Mouse (Mus musculus) stomach, embryonic 16.5 days (tissue): ENCODE measurements around the gene Pou2f3. TPM values are rescaled to one million over a fixed set of nuclear protein-coding genes. Genes with fewer than 3 reads are reported as not detected.

Experiments
- ATAC-seq: fragments of 200-750 bp; cut with Nextera tagmentation; 2 replicates; pipeline ENCODE4 v1.8.0; 2017; ENCODE audit warnings: moderate number of reproducible peaks, moderate TSS enrichment; ENCODE audit not compliant: insufficient read depth, low FRiP score
- H3K27ac ChIP-seq: fragments of 300-500 bp; sonication (generic); 2 replicates; pipeline ENCODE4 v1.5.1; 2014; ENCODE audit warnings: low read length
- H3K27me3 ChIP-seq: fragments of 300-500 bp; sonication (generic); 2 replicates; pipeline ENCODE4 v1.6.1; 2014; ENCODE audit warnings: low read length, control low read depth, mixed read lengths; ENCODE audit not compliant: control insufficient read depth, insufficient read depth
- H3K36me3 ChIP-seq: fragments of 300-500 bp; sonication (generic); 2 replicates; pipeline ENCODE4 v1.6.1; 2014; ENCODE audit warnings: low read length; ENCODE audit not compliant: control insufficient read depth, insufficient read depth
- H3K4me1 ChIP-seq: fragments of 300-500 bp; sonication (generic); 2 replicates; pipeline ENCODE4 v1.6.1; 2014; ENCODE audit warnings: low read length, control low read depth, mixed read lengths; ENCODE audit not compliant: control insufficient read depth, insufficient read depth
- H3K4me2 ChIP-seq: fragments of 300-500 bp; sonication (generic); 2 replicates; pipeline ENCODE4 v1.6.1; 2014; ENCODE audit warnings: low read depth, low read length, mixed read lengths
- H3K4me3 ChIP-seq: fragments of 300-500 bp; sonication (generic); replicated peaks from 2 replicates; pipeline ENCODE4 v1.5.1; 2014; ENCODE audit warnings: mild to moderate bottlenecking, low read length
- H3K9ac ChIP-seq: fragments of 300-500 bp; sonication (generic); 2 replicates; pipeline ENCODE4 v1.6.1; 2014; ENCODE audit warnings: low read length
- H3K9me3 ChIP-seq: fragments of 300-500 bp; sonication (generic); replicated peaks from 2 replicates; pipeline ENCODE4 v1.6.1; 2016; ENCODE audit warnings: low read length, control low read depth; ENCODE audit not compliant: control insufficient read depth
- WGBS: fragments of 180-500 bp; shearing (Covaris S2); extraction: QIAGEN DNeasy Blood & Tissue Kit; methylation state at CpG from one replicate; pipeline ENCODE4 v1.1.7; 2014; 5-methylcytosine and 5-hydroxymethylcytosine counted together
- polyA plus RNA-seq: library from polyadenylated mRNA; unstranded; fragments of >200 nt; fragmentation: Nextera tagmentation; extraction: Ambion mirVana; gene quantifications from 2 replicates; pipeline ENCODE4 v1.2.1, GENCODE M21; 2015

The Pou2f3 gene
- 0.97 and 0.98 TPM in 2 replicates for polyA plus RNA-seq

DNA sequence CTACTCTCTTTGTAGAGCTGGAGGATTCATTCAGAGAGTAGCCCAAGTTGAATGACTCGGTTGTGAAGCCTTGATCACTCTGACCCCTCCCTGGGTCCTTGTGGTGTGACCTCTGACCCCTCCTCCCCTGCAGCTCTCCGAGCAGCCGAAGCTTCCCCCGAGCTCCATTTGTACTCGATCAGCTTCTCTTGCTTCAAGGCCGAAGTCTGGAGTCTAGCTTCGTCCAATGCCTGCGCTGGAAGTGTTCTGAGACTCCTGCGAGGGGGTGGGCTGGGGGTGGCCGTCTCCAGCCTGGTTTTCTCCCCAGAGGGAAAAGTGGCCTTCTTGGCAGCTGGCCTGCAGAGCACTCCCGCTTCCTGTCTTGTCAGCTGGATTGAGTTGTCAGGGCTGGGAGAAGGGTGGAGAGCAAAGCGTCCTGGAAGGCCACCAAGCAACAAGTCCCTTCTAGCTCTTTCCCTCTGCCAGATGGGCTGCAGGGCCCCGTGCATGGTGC is at the start of gene Pou2f3:
Gene Pou2f3, minus strand, starts transcription at position 180 of the 493 bp plus-strand sequence.
- 11% methylated on average over 13 of the region's 13 CpGs for WGBS
- Histone ChIP-seq H3K36me3 (no peaks in the 10 kb centered on the region), H3K27me3 (peaks cover 8% of the 10 kb centered on the region), H3K9ac (peak within 1 kb of the TSS; percentile 51; the same call in 1 of the 2 replicates), H3K4me2 (peak within 1 kb of the TSS; percentile 36), H3K4me3 (no peak within 1 kb of the TSS; the same call in 1 of the 2 replicates), H3K9me3 (no peaks in the 10 kb centered on the region), H3K27ac (peak within 1 kb of the TSS; percentile 80), H3K4me1 (peaks cover 21% of the 10 kb centered on the region)
- peak; percentile 82 for ATAC-seq

DNA sequence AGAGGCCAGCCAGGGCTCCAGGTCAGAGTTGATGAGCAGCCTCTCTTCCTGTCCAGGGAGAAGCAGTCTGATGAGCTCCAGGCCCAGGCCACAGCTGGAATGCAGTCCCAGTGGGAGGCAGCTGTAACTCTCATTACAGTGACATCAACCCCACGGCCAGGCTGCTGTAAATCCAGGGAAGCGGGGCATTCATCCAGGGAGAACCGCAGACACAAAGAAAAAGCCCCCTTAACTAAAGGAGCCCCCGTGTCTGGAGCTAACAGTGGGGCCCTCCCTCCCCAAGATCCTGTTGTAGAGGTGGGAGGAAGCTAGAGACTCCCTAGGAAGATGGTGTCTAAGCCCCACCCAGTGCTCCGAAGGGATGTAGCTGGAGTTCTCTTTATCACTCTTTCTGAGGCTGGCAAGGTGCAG is 43.1 kb upstream of the Pou2f3 start:
- 33% methylated on average over 5 of the region's 5 CpGs for WGBS
- no peaks in the 10 kb centered on the region for H3K36me3 ChIP-seq
- H3K4me2 ChIP-seq = 0 out of 2 replicates have a peak overlapping the region, but pooled peaks have one; percentile 5
- no peaks in the 10 kb centered on the region for H3K9me3 ChIP-seq
- 0 out of 2 replicates have a peak overlapping the region, but pooled peaks have one; percentile 29 for H3K9ac ChIP-seq
- peaks cover 10% of the 10 kb centered on the region; the same call in 1 of the 2 replicates for H3K4me1 ChIP-seq
- peak; percentile 76 for ATAC-seq
- peak overlapping the region; percentile 86 for H3K27ac ChIP-seq
- H3K4me3 ChIP-seq = no peak overlapping the region
- H3K27me3 ChIP-seq = no peaks in the 10 kb centered on the region

DNA sequence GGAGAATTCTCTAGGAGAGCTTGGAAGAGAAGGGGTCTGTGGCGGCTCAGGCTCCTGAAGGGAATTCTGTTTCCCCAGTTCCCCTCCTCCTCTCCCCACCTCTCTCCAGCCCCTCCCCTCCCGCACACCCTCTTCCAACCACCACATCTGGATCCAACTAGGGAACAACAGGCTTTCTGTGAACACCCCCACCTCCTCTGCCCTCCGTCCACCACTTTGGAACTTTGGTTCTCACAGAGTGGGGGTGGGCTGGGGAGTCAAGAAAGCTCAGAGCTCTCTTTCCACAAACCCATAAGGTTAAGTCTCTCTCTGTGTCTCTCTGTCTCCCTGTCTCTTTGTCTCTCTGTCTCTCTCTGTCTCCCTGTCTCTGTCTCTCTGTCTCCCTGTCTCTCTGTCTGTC is 42.6 kb upstream of the Pou2f3 start:
- Histone ChIP-seq H3K9ac (0 out of 2 replicates have a peak overlapping the region, but pooled peaks have one; percentile 29), H3K4me1 (peaks cover 10% of the 10 kb centered on the region; the same call in 1 of the 2 replicates), H3K27ac (peak overlapping the region; percentile 86), H3K27me3 (no peaks in the 10 kb centered on the region), H3K4me3 (no peak overlapping the region), H3K9me3 (no peaks in the 10 kb centered on the region), H3K36me3 (no peaks in the 10 kb centered on the region), H3K4me2 (0 out of 2 replicates have a peak overlapping the region, but pooled peaks have one; percentile 5)
- ATAC-seq = peak; percentile 59; the same call in 1 of the 2 replicates
- WGBS = 34% methylated on average over 3 of the region's 3 CpGs

DNA sequence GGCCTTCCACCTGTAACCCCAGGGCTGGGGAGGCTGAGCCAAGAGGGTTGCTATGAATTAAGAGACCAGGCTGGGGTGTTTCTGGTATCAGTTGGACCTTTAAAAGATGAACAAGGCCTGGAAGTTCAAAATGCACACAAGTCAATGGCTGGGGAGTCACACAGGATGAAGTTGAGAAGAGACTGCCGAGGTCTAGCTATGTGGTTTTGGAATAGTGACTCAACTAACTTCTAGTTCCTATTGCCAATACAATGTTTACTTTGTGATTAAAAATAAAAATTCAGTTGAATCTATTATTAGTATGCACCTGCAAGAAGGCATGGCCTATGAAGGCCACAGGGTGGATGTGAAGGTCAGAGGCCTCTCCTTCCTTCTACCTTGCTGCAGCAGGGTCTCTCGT is 41.6 kb upstream of the Pou2f3 start:
- H3K27ac ChIP-seq = no peak overlapping the region

DNA sequence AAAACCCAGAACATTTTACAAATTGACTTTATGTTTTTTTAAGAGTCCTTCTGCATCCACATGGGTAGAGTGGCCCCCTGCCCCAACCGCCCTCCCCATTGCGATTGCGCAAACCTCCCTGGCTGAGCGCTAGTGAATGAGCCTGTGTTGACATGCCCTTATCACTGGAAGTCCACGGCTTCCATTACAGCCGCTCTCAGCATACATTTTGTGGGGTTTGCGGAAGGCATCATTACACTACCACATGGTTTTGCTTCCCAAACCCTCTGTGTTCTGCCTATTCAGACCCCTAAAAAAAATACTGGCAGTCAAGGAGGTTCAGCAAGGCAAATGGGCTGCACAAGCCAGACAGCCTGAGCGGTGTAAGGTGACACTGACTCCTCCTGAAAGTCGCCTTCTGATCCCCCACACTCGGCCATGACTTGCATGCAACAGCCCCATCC is 36.6 kb upstream of the Pou2f3 start:
- Histone ChIP-seq H3K4me2 (peak overlapping the region; percentile 23), H3K4me1 (peaks cover 7% of the 10 kb centered on the region), H3K4me3 (no peak overlapping the region), H3K27ac (no peak overlapping the region), H3K27me3 (no peaks in the 10 kb centered on the region), H3K36me3 (no peaks in the 10 kb centered on the region), H3K9me3 (no peaks in the 10 kb centered on the region), H3K9ac (peak overlapping the region; percentile 34; the same call in 1 of the 2 replicates)
- 25% methylated on average over 10 of the region's 10 CpGs for WGBS
- no peak for ATAC-seq

More for the DNA sequence above, 41.6 kb upstream of the Pou2f3 start:
- 79% methylated on average over 2 of the region's 2 CpGs for WGBS
- ATAC-seq = no peak
- no peak overlapping the region for H3K4me2 ChIP-seq
- no peaks in the 10 kb centered on the region for H3K9me3 ChIP-seq
- peaks cover 13% of the 10 kb centered on the region for H3K4me1 ChIP-seq
- no peaks in the 10 kb centered on the region for H3K36me3 ChIP-seq
- no peaks in the 10 kb centered on the region for H3K27me3 ChIP-seq
- H3K9ac ChIP-seq = no peak overlapping the region
- H3K4me3 ChIP-seq = no peak overlapping the region

DNA sequence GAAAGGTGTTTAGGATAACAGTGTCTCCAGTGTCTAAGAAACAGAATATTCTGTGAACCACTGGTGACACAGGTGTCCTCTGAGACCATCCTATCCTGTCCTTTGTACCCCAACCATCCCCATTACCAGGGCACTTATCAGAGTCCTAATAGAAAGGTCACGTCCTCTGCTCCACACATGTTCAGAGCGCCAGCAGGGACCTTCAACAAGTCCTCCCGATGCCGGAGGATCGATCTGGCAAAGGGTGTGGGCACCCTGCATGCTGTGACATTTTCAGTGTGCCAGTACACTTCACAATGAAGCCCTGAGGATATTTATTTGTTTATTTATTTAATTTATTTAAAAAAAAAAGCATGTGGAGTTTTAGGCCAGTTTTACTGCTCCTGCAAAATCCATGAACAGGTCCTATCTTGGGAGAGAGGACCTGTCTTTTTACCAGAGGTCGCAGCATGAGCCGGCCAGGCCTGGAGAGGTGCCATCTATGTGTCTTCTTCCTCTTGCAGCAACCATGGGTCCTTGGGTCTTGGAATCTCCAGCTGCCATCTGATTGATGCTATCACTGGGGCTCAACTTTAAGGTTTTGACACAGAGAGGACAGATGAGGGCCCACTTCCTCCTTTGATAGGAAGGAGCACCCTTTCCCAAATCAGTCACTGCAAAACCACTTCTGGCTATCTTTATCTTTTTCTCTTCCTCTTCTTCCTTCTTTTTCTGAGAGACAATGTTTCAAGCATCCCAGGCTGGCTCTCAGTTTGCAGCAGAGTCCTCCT is 35.8 kb upstream of the Pou2f3 start:
- H3K27me3 ChIP-seq = no peaks in the 10 kb centered on the region
- H3K4me3 ChIP-seq = no peak overlapping the region
- 76% methylated on average over 7 of the region's 7 CpGs for WGBS

DNA sequence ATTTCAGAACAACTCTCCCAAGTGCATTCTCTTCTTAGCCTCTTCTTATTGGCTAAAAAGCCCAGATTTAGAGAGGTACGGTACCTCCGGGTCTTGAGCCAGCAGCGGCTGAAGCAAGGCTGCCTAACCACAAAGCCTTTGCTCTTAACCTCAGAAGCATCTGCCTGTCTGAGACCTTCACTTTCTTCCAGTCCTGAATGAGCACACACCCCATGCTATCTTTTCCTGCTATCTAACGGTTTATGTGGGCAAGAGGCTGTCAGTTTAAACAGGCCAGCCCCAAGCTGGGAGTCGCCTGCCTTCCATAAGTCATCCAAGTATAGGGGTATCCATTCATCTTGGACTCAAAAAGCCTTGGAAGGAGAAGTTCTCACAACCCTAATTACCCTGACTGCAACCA is 32.3 kb upstream of the Pou2f3 start:
- 61% methylated on average over 5 of the region's 5 CpGs for WGBS
- Histone ChIP-seq H3K27me3 (no peaks in the 10 kb centered on the region), H3K4me1 (peaks cover 24% of the 10 kb centered on the region), H3K4me3 (no peak overlapping the region), H3K36me3 (no peaks in the 10 kb centered on the region), H3K27ac (no peak overlapping the region), H3K9ac (no peak overlapping the region), H3K9me3 (no peaks in the 10 kb centered on the region), H3K4me2 (no peak overlapping the region)
- no peak for ATAC-seq

More for the DNA sequence above, 35.8 kb upstream of the Pou2f3 start:
- Histone ChIP-seq H3K9ac (no peak overlapping the region), H3K4me2 (no peak overlapping the region), H3K4me1 (peaks cover 5% of the 10 kb centered on the region), H3K27ac (no peak overlapping the region), H3K36me3 (no peaks in the 10 kb centered on the region), H3K9me3 (no peaks in the 10 kb centered on the region)
- no peak for ATAC-seq

DNA sequence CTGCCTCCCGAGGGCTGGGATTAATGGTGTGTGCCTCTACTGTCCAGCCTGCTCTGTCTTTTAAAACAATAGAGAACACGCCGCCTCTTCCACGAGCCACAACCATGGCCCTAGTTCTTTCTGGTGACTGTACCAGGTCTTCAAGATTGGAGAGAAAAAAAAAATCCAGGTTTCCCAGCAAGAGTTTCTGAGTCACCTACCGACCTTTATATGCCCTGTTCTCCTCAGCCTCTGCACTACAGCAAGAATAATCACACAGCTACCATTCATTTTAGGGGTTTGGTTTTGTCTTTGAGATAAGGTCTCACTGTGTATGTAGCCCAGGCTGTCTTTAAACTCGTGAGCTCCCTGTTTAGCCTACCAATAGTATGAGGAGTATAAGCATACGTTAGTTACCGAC is 31.8 kb upstream of the Pou2f3 start:
- no peaks in the 10 kb centered on the region for H3K36me3 ChIP-seq
- H3K9me3 ChIP-seq = no peaks in the 10 kb centered on the region
- no peak for ATAC-seq
- no peak overlapping the region for H3K4me3 ChIP-seq
- H3K27me3 ChIP-seq = no peaks in the 10 kb centered on the region
- no peak overlapping the region for H3K9ac ChIP-seq
- H3K4me1 ChIP-seq = peaks cover 26% of the 10 kb centered on the region
- H3K27ac ChIP-seq = no peak overlapping the region
- H3K4me2 ChIP-seq = no peak overlapping the region
- WGBS = 85% methylated on average over 8 of the region's 8 CpGs

DNA sequence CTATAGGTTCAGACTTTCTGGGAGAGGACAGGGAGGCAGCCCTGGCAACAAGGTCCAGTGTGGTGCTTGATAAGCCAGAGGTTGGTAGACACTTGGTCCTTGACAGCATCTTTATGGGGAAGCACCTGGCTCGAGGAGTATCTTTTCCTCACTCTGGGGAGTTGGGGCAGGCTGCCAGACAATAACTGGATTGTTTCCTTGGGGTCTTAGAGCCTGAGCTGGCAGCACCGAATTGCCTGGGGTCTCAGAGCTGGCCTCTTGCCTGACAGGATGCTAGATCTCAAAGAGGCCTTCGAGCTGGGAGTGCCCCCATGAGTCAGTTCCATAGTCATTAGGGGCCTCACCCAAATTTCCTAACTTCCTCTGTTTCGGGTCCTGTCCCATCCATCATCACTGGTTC is 31.1 kb upstream of the Pou2f3 start:
- no peak for ATAC-seq
- H3K9ac ChIP-seq = no peak overlapping the region
- H3K4me2 ChIP-seq = no peak overlapping the region
- no peak overlapping the region for H3K27ac ChIP-seq
- no peak overlapping the region for H3K4me3 ChIP-seq
- H3K9me3 ChIP-seq = no peaks in the 10 kb centered on the region
- peaks cover 27% of the 10 kb centered on the region for H3K4me1 ChIP-seq
- WGBS = 29% methylated on average over 4 of the region's 4 CpGs
- no peaks in the 10 kb centered on the region for H3K27me3 ChIP-seq
- no peaks in the 10 kb centered on the region for H3K36me3 ChIP-seq
